Mouse (Mus musculus) gastrocnemius, postnatal 14 days (tissue): ENCODE data around the gene Prm2. TPM values are rescaled to one million over a fixed set of nuclear protein-coding genes. Genes with fewer than 3 reads are reported as not detected.
A peak's percentile ranks its signal among the peaks of the same experiment; 100 is the strongest.

Experiments
- DNase-seq: peaks from one replicate; pipeline ENCODE4 v3.0.0; 2021; ENCODE audit warnings: mixed read lengths
- intact Hi-C: fragments of 180-260 bp; cut with DNase I; formaldehyde crosslinking; loops from one replicate; pipeline ENCODE4 v1.15.1; 2025; ENCODE audit warnings: low total_unique reads
- long read RNA-seq, 2 experiments: library from polyadenylated mRNA; stranded (forward); transcript quantifications; one replicate each; pipeline ENCODE4 v2.0.0; 2021
- total RNA-seq, 2 experiments: library from RNA; stranded (reverse); gene quantifications; 2 replicates each; pipeline ENCODE4 v1.2.3; 2021

Prm2 gene
- not detected for total RNA-seq
- long read RNA-seq, experiment 1 = 0 reads
- long read RNA-seq, experiment 2 = 0 reads

- intact Hi-C loops = no loop called here
- DNase-seq = no peak
Measured at GRCm38 (mm10) chr16:10796034-10796433, at the start of gene Prm2. Gene Prm2 (minus strand): TSS chr16:10796134.

GRCm38 (mm10) chr16:10844319-10844670 is 48.4 kb upstream of the Prm2 start:
- intact Hi-C loops = no loop called here
- DNase-seq = no peak

DNA sequence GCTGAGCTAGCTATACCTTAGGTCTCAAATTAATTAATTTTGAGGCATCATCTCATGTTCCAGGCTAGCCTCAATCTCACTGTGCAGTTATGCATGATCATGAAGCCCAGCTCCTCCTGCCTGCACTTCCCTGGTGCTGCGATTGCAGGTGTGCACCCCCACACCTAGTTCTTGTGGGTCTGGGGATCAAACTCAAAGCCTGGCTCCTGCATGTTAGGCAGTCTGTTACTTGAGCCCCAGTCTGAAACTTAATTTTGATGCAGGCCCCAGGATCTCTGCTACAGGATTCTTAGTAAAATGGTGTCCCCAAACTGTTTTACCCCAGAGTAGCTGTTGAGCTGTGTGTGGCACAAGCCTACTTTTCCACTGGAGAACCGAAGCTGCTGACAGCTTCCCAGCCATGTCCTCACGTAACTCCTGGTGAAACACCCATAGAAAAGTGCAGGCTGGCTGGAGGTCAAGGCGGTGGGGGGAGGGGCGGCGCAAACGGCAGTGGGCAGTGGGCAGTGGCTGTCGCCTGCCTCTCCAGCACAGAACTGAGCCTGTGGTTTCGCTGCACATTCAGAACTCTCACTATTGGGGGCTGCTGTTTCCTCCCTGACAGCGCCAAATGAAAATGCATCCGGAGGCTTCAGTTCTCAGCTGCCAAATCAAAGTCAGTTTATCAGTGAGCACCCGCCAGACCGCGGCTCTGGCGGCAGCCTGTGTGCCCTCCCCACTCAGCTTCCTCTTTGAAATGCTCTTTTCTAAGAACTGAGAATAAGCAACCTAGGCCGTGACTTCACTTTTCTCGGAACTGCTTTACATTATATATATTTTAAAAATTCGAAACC is 47.8 kb upstream of the Prm2 start:
- DNase-seq = no peak

DNA sequence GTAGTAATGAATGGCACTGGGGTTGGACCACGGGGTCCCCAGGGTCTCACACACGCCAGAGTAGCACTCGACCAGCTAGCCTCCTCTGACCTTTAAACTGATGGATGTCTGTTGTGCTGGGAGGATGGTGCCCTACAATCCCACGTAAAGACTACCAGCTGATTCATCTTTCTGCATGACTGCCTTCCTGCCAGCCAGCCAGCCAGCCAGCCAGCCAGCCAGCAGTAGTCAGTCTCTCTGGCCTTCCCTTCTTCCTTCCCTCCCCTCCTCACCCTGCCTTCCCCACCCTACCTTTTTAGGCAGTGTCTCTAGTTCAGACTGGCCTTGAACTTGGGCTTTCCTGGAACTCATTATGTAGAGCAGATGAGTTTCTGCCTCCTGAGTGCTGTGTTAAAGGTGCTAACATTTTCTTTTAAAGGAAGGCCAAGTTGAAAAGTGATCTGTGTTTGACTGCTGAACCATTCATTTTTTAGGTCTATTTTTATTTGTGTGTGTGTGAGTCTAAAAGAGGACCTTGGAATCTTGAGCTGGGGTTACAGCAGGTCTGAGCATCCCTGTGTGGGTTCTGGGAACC is 46.4 kb upstream of the Prm2 start:
- intact Hi-C loops = no loop called here
- DNase-seq = no peak

More for the DNA sequence above, 47.8 kb upstream of the Prm2 start:
- intact Hi-C loops = no loop called here

DNA sequence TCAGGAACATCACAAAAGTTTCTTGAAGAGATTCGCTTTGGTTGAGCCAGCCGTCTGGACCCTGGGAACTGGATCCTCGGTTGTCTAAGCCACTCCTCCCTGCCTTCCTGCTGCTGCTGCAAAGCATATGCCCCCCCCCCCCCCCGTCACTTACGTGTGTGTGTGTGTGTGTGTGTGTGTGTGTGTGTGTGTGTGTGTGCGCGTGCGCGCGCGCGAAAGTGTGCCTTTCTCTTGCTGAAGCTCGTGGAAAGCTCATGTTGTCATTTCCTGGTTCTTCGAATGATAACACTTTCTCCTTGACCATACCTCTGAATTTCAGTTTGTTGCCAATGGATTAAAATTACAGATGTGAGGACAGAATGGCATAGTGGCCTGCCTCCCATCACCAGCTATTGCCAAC is 44.1 kb upstream of the Prm2 start:
- no peak for DNase-seq
- intact Hi-C loops = no loop called here

- intact Hi-C loops = no loop called here
- no peak for DNase-seq
Measured at GRCm38 (mm10) chr16:10838487-10839245, 42.7 kb upstream of the Prm2 start.

DNA sequence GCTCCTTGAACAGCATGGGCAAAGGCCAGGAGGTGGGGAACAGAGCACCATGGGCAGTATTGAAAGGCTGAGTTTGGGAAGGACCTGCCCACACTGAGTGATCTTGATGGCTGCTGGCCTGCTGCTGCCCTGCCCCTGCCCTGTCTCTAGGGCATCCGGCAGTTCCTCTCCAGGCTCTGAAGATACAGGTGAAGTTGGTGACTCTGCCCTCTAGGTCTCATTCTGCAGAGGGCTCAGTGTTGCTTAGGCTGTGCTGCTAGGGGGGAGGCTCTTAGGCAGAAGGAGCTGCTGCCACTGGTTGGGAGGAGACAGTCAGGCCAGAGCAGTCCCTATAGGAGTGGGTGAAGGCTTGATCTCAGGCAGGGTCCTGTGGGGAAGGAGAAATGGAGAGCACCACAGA is 42.0 kb upstream of the Prm2 start:
- no peak for DNase-seq
- intact Hi-C loops = no loop called here

DNA sequence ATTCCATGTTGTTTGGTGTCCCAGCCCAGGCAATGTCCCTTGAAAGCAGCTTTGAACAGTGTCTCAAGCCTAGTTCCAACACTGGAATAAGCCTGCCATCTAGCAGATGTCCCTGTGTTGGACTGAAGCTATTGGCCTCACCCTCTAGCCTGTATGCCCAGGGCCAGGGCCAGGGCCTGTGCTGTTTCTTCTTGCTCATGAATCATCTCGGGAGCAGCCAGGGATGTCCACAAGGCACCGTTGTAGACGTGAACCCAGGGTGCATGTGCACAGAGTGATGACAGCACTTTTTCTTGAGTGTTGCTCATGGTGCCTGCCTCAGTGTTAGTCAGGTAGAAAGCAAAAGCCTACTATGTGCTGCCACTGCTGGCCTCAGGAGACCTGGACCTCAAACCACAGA is 41.3 kb upstream of the Prm2 start:
- no peak for DNase-seq

DNA sequence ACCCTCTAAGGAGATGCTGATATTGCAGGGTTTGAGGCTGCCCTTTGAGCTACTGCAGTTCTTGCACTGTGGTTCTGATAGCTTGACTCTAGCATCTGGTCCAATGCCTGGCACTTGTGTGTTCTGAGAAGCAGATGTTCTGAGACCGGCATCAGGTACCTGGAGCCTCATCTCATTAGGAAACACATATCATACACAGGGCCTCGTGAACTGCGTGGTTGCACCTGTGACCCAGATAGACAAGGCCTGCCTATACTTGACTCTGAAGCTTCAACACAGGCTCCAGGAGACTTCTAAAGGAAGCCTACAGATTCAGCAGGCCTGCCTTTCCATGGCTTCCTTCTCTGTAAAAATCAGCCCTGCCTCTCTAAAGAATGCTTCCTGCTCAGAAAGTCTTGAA is 40.5 kb upstream of the Prm2 start:
- intact Hi-C loops = no loop called here
- DNase-seq = no peak

More for the DNA sequence above, 41.3 kb upstream of the Prm2 start:
- intact Hi-C loops = no loop called here

DNA sequence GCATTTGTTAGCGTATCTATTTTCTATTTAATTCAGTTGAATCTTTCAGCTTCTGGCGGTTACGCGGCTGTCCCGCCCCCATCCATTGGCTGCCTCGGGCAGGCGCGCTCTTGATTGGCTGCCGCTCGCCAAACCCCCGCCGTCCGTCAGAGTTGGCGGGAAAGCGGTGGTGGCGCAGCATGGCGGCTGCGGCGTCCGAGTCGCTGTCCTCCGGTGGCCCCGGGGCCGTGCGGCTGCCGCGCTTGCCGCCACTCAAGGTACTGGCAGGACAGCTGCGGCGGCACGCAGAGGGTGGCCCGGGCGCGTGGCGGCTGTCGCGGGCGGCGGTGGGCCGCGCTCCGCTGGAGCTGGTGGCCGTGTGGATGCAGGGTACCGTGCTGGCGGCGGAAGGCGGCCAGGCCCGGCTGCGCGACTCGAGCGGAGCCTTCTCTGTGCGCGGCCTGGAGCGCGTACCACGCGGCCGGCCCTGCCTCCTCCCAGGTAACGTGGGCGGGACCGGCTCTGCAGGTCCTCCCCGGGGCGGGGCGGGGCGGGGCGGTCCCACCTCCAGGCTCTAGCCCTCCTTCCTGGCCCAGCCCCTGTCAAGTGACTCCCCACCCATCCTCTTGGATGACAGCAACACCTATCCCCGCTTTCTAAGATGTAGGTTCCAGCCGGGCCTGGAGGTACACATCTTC is 39.1 kb upstream of the Prm2 start, which contains the start of gene Rmi2:
Gene Rmi2, plus strand, starts transcription at position 149 of the 677 bp plus-strand sequence.
- intact Hi-C loops = no loop called here
- peak; percentile 88 for DNase-seq

DNA sequence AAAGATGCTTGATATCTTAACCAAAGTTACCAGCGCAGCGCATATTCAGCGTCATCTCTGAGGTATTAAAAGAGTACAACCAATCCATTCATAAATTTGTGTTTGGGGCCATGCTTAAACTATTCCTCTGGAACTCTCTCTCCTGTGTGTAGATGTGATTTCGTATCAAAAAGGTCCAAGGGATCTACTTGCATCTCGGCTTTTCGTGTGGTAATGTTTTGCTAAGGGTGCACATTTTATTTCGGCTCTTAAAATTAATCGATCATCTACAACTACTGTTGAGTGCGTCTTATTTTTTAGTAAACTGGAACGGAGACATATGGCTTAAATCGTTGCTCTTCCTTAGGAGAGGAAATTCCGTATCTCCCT is 38.6 kb upstream of the Prm2 start:
- intact Hi-C loops = no loop called here
- DNase-seq = no peak

- no peak for DNase-seq
Measured at GRCm38 (mm10) chr16:10828461-10828805, 32.5 kb upstream of the Prm2 start.

GRCm38 (mm10) chr16:10827766-10828460 is 32.0 kb upstream of the Prm2 start:
- DNase-seq = no peak
- intact Hi-C loops = no loop called here

More at GRCm38 (mm10) chr16:10828461-10828805, 32.5 kb upstream of the Prm2 start:
- intact Hi-C loops = no loop called here

GRCm38 (mm10) chr16:10827269-10827668 is 31.3 kb upstream of the Prm2 start:
- intact Hi-C loops = no loop called here
- no peak for DNase-seq

DNA sequence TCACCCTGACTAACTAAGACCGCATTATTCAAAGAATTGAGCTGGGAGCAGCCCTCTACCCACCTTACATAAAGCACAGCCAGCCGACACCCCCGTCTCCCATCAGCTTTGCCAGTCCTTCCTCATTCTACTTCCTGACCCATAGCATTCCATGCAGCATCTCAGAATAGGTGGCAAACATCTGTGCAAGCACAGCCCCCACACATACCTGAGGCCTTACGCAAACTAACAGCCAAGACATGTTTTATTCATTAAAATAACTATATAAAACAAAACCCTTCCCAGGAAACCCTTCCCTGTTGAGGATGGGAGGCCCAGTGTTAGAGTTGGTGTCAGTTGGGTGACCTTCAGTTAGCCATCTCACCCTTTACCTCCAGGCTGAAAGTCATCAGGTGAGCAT is 29.9 kb upstream of the Prm2 start:
- intact Hi-C loops = no loop called here

GRCm38 (mm10) chr16:10824536-10824935 is 28.6 kb upstream of the Prm2 start:
- DNase-seq = no peak
- intact Hi-C loops = no loop called here

More for the DNA sequence above, 29.9 kb upstream of the Prm2 start:
- no peak for DNase-seq

- intact Hi-C loops = no loop called here
- DNase-seq = no peak
Measured at GRCm38 (mm10) chr16:10821387-10821786, 25.5 kb upstream of the Prm2 start.

DNA sequence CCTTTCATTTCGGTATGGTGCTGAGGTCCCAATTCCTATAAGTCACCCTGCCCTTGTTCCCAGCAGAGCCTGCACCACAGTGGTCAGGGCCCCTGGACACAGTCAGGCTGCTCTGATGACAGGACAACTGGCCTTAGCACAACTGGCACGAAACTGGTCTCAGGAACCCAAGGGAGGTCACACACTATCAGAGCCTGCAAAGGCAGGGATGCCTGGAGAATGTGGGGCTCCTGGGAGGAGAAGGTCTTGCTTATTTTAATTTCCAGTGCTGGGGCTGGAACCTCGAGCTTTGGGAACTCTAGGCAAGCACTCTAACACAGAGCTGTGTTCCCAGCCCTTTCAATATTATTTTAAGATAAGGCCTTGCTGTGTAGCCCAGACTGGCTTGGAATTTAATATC is 24.0 kb upstream of the Prm2 start:
- DNase-seq = no peak
- intact Hi-C loops = no loop called here

GRCm38 (mm10) chr16:10818579-10819135 is 22.7 kb upstream of the Prm2 start:
- intact Hi-C loops = no loop called here

More at GRCm38 (mm10) chr16:10818579-10819135, 22.7 kb upstream of the Prm2 start:
- DNase-seq = no peak
